Mouse (Mus musculus) thymus, adult 2 months (tissue): ENCODE measurements at regions not wholly inside any gene's neighbourhood (a gene's known extent, or its start where the extent isn't known, plus 50 kb on each side); places are given as distances from the start of the nearest gene placed in this dataset.

Experiments used
- DNase-seq: peaks from one replicate; pipeline ENCODE4 v3.0.0; 2021
- H3K27ac ChIP-seq: fragments of 200-500 bp; 2 replicates; pipeline ENCODE4 v1.5.1; 2012; ENCODE audit warnings: low read length, control low read depth; ENCODE audit not compliant: control insufficient read depth, insufficient read depth
- H3K27me3 ChIP-seq: fragments of 200-500 bp; 2 replicates; pipeline ENCODE4 v1.6.1; 2012; ENCODE audit warnings: mild to moderate bottlenecking, low read length, moderate library complexity, mixed read lengths; ENCODE audit not compliant: control insufficient read depth, insufficient read depth
- H3K36me3 ChIP-seq: fragments of 200-500 bp; 2 replicates; pipeline ENCODE4 v1.6.1; 2012; ENCODE audit warnings: mild to moderate bottlenecking, low read length, moderate library complexity; ENCODE audit not compliant: control insufficient read depth, insufficient read depth
- H3K4me1 ChIP-seq: fragments of 200-500 bp; replicated peaks from 2 replicates; pipeline ENCODE4 v1.6.1; 2012; ENCODE audit warnings: low read length; ENCODE audit not compliant: control insufficient read depth, insufficient read depth
- H3K4me3 ChIP-seq: fragments of 200-500 bp; 2 replicates; pipeline ENCODE4 v1.5.1; 2012; ENCODE audit warnings: mild to moderate bottlenecking, low read length, control low read depth, moderate library complexity; ENCODE audit not compliant: control insufficient read depth, insufficient read depth
- CTCF ChIP-seq: fragments of 200-500 bp; IDR thresholded peaks from 2 replicates; pipeline ENCODE4 v1.5.1; 2012; ENCODE audit warnings: mild to moderate bottlenecking, control low read depth, low read length, moderate library complexity, borderline replicate concordance; ENCODE audit not compliant: control insufficient read depth, poor library complexity, insufficient read depth; ENCODE audit errors: extremely low read depth
- POLR2A ChIP-seq: fragments of 200-500 bp; IDR thresholded peaks from 2 replicates; pipeline ENCODE4 v1.6.1; 2012; ENCODE audit warnings: mild to moderate bottlenecking, low read length, control low read depth, moderate library complexity; ENCODE audit not compliant: control insufficient read depth, poor library complexity, insufficient read depth; ENCODE audit errors: extremely low read depth
- WGBS: fragments of 180-500 bp; shearing (Covaris S2); methylation state at CpG from one replicate; pipeline ENCODE4 v1.1.7; 2018; 5-methylcytosine and 5-hydroxymethylcytosine counted together

DNA sequence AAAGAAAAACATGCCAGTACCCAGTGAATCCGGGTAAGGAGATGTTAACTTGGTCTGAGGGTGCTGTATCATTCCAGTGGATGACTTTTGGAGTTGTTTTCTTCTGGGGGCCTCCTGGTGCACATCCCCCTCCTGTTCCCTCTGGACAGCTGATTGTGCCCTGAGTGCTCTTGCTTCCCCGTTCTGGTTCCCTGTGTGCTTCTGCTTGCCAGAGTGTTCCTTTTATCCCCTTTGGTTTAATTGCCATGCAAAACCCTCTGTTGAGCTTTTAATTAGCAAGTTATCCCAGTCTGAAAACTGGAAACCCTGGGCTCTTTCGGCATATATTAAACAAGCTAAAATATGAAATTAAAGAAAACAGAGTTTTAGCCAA is 175.6 kb upstream of the Rbms1 start:
- WGBS: 31% methylated on average over 3 of the region's 3 CpGs
- no peaks in the 10 kb centered on the region for H3K36me3 ChIP-seq
- H3K27ac ChIP-seq: no peak overlapping the region
- H3K27me3 ChIP-seq: no peaks in the 10 kb centered on the region
- H3K4me3 ChIP-seq: no peak overlapping the region
- no peak for DNase-seq
- no peaks in the 10 kb centered on the region; the same call in 1 of the 2 replicates for H3K4me1 ChIP-seq
- TF ChIP-seq POLR2A: no peak

DNA sequence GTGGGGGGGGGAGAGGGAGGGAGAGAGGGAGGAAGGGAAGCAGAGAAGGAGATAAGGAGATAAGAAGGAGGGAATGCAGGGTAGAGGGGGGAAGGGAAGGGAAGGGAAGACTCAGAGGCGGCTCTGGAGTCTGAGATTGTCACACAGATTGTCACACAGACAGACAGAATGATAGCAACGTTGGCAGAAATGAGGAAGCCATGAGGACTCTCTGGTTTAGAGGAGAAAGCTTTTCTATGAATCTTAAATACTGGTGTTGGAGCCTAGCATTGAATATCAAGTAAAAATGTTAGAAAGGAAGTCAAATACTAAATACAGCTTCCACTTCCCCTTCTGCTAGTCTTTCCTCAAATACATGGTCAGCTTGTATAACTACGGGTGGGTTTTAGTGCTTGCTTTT is 174.4 kb upstream of the Rbms1 start:
- WGBS: 4% methylated on average over 3 of the region's 3 CpGs
- no peaks in the 10 kb centered on the region for H3K27me3 ChIP-seq
- TF ChIP-seq CTCF: no peak
- no peak for TF ChIP-seq POLR2A
- DNase-seq: no peak
- no peaks in the 10 kb centered on the region for H3K36me3 ChIP-seq
- no peak overlapping the region for H3K4me3 ChIP-seq
- no peak overlapping the region for H3K27ac ChIP-seq
- H3K4me1 ChIP-seq: no peaks in the 10 kb centered on the region; the same call in 1 of the 2 replicates

DNA sequence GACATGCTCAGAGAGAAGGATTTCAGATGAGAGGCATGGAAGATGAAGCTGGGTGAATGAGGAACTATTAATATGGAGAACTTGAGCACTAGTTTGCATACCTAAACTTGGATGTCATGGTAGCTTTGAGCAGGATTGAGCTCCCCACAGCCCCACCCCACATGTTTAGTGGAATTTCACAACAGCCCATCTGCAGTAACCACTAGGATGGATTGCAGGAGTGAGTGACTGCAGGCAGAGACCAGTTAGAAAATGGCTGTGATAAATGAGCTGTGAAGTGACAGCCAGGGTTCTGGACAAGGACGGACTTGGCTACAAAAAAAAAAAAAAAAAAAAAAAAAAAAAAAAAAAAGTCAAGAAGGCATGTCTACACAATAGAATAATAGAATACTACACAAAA is 173.9 kb upstream of the Rbms1 start:
- no peak for DNase-seq

GRCm38 (mm10) chr2:61123046-61123806 is 160.2 kb upstream of the Rbms1 start:
- 90% methylated on average over 7 of the region's 7 CpGs for WGBS
- Histone ChIP-seq H3K4me1 (no peaks in the 10 kb centered on the region), H3K27me3 (no peaks in the 10 kb centered on the region), H3K36me3 (no peaks in the 10 kb centered on the region), H3K27ac (no peak overlapping the region), H3K4me3 (no peak overlapping the region)
- DNase-seq: no peak
- TF ChIP-seq CTCF: no peak
- TF ChIP-seq POLR2A: no peak

More for the DNA sequence above, 173.9 kb upstream of the Rbms1 start:
- H3K27me3 ChIP-seq: no peaks in the 10 kb centered on the region
- H3K27ac ChIP-seq: no peak overlapping the region
- H3K4me3 ChIP-seq: no peak overlapping the region
- no peaks in the 10 kb centered on the region; the same call in 1 of the 2 replicates for H3K4me1 ChIP-seq
- 29% methylated on average over 1 of the region's 1 CpGs for WGBS
- no peak for TF ChIP-seq CTCF
- no peak for TF ChIP-seq POLR2A
- H3K36me3 ChIP-seq: no peaks in the 10 kb centered on the region

GRCm38 (mm10) chr2:61121281-61121680 is 158.3 kb upstream of the Rbms1 start:
- no peak for DNase-seq
- H3K36me3 ChIP-seq: no peaks in the 10 kb centered on the region
- H3K27ac ChIP-seq: no peak overlapping the region
- H3K4me3 ChIP-seq: no peak overlapping the region
- WGBS: 89% methylated on average over 5 of the region's 5 CpGs
- no peaks in the 10 kb centered on the region for H3K4me1 ChIP-seq
- TF ChIP-seq CTCF (no peak), POLR2A (no peak)
- no peaks in the 10 kb centered on the region for H3K27me3 ChIP-seq

DNA sequence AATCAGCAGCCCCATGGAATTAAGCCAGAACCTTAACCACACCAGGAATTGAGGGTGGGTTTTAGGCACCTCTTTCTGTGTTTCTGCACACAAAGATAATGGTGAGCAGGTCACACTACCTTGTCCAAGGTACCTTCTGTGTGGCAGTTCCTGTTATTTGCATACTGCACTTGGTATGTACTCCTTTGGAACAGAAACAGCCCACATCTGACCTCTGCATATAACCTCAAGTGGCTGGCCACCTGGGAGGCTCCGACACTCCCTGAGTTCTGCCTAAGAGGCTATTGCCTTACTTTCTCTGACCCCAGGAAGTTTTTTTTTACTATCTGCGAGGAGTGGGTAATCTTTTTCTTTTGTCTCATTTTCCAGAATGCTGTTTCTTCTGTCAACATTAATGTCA is 151.6 kb upstream of the Rbms1 start:
- Histone ChIP-seq H3K27ac (no peak overlapping the region), H3K4me1 (no peaks in the 10 kb centered on the region), H3K36me3 (no peaks in the 10 kb centered on the region), H3K27me3 (no peaks in the 10 kb centered on the region), H3K4me3 (no peak overlapping the region)
- 74% methylated on average over 2 of the region's 2 CpGs for WGBS
- no peak for DNase-seq
- TF ChIP-seq CTCF (no peak), POLR2A (no peak)

DNA sequence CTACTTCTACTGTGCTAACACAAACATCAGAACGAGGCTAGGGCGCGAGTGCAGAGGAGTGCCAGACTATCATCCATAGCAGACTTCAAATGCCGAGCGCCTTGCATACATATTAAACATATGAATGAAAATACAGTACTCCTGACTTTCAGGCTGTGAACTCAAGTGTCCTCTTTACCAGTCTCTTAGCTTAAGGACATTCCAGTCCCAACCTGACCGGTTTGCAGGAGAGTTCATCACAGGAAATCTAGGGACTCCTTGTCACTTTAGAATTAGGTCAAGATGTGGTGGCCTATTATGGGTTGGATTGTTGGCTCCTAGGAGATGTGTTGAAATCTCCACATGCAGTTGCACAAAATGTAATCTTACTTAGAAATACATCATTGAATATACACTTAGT is 150.9 kb upstream of the Rbms1 start:
- H3K27me3 ChIP-seq: no peaks in the 10 kb centered on the region
- H3K27ac ChIP-seq: no peak overlapping the region
- no peak for TF ChIP-seq POLR2A
- no peak for TF ChIP-seq CTCF
- no peaks in the 10 kb centered on the region for H3K36me3 ChIP-seq
- DNase-seq: no peak
- 97% methylated on average over 6 of the region's 6 CpGs for WGBS
- no peaks in the 10 kb centered on the region for H3K4me1 ChIP-seq
- H3K4me3 ChIP-seq: no peak overlapping the region
